Mouse (Mus musculus) C3H10T1/2 (cell line): ENCODE data around the gene Cd34. TPM values are rescaled to one million over a fixed set of nuclear protein-coding genes. Genes with fewer than 3 reads are reported as not detected.

Source experiments
- polyA plus RNA-seq, 2 experiments: library from polyadenylated mRNA; unstranded; fragments of >200 nt; fragmentation: generic; extraction: Trizol; gene quantifications; one replicate each; pipeline ENCODE4 v1.2.1; 2012; ENCODE audit warnings: missing spikeins in 2 of 2

Gene Cd34
- under 1 TPM; 0.25 to 0.73 TPM for polyA plus RNA-seq

DNA sequence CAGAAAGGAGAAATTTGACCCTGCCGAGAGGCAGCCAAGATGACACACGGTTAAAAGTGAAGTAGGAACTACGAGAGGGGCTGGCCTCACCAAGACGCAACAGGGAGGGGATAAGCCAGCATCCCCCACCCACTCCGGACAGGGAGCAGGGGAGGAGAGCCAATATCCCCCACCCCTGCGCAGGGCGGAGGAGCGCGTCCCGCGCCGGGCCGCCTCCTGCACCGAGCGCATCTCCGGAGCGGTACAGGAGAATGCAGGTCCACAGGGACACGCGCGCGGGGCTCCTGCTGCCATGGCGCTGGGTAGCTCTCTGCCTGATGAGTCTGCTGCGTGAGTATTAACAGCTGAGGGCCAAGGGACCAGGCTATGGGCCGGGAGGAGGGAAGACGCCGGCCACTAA, at the start of gene Cd34:
Gene Cd34 (plus strand): TSS at position 105 of the 400 bp plus-strand sequence.

Other genes starting within 250 kb of the Cd34 start
- under 1 TPM; 0.01 to 0.26 TPM for gene Cd46, start 153.4 kb downstream of the Cd34 start, polyA plus RNA-seq
- 10 to 100 TPM; 10.9 to 32.7 TPM for gene Cr1l, start 192.8 kb downstream of the Cd34 start, polyA plus RNA-seq
- gene Cr2, start 237.9 kb downstream of the Cd34 start, polyA plus RNA-seq: under 1 TPM in 1 of 2 experiments, not detected in 1; 0.02 TPM